Mouse (Mus musculus): ENCODE results near the gene Mbd4.

Gene Mbd4

DNA sequence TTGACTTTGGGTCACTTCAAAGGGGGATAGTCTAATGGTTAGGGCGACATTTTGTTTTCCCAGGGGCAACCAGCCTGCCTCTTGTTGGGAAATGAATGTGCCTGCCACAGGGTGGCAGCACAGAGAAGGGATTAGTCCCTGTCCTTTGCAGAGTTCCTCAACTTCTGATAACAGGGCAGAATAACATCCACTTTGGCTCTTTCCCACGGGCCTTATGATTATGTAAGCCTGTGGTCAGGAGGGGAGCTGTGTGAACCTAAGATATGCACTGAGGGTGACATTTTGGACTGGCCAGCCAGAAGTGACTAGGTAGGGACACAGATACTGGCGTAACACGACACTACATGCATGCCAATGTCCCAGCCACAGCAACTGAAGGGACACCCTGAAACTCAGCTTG lies 39.1 kb downstream of the Mbd4 start:
- DNase-seq (ENCODE audit: low spot score in 2 of 2): peak; percentile 37 to 63

DNA sequence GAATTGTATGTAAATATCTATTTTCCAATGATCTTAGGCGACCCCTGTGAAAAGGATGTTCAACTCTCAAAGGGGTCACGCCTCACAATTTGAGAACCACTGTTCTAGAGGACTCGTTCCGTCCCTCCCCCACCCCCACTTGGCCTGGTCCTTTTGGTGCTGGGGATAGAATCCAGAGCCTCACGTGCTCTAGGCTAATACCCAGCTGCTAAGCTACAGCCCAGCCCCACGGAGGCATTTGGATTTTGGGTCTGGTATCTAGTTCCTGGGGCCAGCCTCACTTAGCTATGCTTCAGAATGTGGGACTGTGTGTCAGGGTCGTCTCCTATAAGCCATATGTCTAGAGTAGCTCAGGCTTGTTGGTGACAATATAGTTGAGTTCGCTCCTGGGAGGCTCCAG lies 41.6 kb downstream of the Mbd4 start:
- no peak for DNase-seq (ENCODE audit: low spot score in 2 of 2)

DNA sequence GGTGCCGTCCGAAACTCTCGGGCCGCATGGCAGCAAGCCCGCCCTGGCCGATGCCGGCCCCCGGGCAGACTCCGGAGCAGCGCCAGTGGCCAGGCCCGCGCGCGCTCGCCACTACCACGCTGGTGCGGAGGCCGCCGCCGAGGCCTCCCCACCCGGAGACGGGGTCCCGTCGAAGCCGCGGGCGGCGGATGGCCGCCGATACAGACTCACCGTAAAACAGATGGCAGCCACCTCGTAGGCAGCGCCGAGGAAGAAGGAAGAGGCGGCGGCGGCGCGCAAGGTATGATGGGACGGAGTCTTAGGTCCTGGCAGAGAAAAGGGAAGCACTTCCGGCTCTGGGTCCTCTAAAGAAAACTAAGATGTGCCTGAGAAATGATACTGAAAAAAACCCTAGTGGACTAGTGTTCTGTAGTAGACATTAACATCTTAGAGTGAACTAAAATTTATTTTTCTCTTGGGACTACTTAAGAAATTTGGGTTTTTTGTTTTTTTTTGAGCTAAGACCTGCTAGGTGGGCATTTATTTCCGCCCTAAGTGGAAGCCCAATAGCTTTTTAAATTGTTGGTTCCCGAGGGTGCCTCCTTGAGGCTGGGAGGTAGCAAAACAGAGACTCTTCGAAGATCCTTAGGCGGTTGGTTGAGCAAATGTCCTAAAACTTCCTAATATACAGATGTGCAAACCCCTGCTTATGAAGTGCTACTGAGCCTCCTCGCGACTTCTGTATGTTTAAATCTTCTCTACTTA lies 44.5 kb downstream of the Mbd4 start, which contains the start of gene Rpl32:
TSS of gene Rpl32 (minus strand) at position 260 of the 744 bp plus-strand sequence.
- DNase-seq (ENCODE audit: low spot score in 2 of 2): peak; percentile 87 to 92

DNA sequence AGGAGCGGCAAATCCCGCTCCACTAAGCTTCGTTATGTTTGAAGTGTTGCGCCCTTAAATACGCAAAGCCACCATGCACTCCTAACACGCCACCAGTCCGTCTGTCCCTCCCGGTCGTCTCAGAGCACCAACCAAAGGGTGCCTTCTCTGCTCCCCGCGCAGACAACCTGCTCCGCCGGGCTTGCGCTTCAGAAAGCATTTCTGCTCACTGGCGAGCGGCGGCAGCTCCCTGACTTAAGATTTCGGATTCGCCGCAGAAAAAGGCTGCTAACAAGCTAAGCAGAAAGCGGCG lies 45.0 kb downstream of the Mbd4 start:
- no peak for DNase-seq (ENCODE audit: low spot score in 2 of 2)

DNA sequence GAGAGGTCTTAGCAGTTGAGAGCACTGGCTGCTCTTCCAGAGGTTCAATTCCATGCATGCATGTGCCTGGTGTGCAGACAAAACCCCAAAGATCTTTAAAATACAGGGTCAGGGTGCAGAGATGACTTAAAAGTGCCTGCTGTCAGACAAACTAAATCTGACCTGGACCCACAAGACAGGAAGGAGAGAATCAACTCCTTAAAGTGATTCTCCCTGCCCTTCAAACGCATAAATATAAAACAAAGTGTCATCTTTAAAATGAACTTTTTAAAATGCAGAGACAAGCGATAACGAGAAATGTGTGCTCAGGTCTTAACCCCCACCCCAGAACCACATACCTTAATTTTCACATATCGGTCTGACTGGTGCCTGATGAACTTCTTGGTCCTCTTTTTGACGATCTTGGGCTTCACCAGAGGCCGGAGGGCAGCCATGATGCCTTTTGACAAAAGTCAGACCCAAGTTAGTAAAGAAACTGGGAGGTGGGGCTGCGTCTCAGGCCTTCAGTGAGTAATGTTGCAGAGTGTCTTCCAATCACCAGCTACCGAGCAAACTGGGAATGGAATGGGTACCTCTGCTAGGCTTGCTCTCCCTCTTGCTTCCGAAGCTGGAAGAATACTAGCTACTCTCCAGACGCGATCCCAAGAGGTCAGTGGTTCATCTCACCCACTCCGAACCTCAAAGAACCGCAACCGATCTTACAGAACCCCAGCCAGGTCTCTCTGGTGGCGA lies 45.5 kb downstream of the Mbd4 start:
- DNase-seq (ENCODE audit: low spot score in 2 of 2): no peak

DNA sequence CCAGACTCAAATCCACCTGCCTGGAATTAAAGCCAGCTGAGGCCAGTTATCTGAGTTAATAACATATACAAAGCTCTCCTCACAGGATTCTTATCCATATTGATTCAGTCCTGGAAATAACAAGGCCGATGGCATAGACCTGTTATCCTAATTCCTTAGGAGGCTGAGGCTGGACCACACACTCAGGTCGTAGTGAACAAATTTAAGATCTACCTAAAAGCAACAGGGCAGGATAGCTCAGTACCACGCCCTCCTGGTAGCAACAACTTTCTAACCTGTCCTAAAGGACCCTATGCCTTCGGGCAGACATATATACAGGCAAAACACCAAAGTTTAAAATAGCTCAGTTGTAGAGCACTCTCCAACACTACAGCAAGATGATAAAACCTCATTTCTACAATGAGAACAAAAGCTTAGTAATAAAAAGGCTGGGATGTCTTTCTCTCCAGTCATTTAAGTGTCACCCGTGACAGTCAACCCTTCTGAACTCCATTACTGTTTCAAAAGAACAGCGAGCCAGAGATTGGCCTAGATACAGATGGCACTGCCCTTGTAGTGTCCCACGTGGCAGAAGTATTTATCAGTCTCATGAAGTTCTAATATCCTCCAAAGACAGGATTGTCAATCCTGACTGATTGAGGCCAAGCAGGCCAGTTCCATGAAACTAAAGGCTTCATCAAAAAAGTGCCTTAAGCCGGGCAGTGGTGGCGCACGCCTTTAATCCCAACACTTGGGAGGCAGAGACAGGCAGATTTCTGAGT lies 48.6 kb downstream of the Mbd4 start:
- no peak for DNase-seq (ENCODE audit: low spot score in 2 of 2)

DNA sequence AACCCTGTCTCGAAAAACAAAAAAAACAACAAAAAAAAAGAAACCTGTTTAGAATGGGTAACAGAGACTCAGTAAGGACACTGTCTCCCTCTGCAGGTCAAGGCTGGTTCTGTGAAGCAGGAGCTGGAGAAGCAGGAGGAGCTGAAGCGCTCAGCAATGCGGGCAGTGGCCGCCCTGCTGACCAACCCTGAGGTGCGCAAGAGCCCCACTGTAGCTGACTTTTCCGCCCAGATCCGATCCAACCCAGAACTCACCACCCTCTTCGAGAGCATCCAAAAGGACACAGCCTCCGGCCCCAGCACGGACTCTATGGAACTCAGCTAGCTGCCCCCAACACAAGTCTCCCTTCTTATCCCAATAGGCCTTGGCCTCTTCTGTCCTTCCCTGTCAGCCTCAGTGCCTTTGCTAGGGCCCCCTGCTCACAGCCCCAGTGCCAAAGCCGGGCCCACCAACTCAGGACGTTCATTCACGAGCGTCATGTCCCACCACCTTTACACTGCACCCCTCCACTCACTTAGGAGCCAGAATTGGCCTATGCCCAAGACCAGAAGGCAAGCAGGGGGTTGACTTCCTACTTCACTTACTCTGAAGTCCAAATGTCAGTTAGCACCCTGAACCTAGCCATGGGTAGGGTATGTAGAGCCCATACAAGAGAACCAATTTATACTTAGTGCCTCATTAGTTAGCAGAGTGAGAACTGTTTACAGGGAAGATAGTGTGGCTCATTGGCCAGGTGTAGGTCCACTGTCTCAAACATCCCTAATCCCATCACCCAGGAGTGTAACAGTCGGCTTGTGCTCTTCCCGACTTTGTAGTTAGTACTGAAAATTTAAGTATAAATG lies 49.4 kb downstream of the Mbd4 start:
- DNase-seq (ENCODE audit: low spot score in 2 of 2): peak; percentile 65 to 84

DNA sequence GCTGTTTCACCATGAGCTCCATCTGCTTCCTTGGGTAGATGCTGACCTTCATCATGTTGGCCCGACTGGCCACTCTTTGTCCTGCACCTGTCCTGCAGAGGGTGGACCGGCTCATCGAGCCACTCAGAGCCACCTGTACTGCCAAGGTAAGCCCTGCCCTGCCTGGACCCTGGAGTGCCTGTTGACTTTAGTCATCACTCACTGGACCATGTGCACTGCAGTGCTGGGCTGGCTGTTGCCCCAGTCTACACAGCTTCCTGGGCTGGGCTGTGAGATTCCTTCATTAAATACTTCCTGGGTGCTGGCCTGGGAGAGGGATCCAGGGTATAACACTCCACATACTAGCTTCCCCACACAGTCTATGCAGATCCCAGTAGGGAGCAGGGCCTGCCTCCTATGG lies 51.4 kb downstream of the Mbd4 start:
- no peak for DNase-seq (ENCODE audit: low spot score in 2 of 2)

DNA sequence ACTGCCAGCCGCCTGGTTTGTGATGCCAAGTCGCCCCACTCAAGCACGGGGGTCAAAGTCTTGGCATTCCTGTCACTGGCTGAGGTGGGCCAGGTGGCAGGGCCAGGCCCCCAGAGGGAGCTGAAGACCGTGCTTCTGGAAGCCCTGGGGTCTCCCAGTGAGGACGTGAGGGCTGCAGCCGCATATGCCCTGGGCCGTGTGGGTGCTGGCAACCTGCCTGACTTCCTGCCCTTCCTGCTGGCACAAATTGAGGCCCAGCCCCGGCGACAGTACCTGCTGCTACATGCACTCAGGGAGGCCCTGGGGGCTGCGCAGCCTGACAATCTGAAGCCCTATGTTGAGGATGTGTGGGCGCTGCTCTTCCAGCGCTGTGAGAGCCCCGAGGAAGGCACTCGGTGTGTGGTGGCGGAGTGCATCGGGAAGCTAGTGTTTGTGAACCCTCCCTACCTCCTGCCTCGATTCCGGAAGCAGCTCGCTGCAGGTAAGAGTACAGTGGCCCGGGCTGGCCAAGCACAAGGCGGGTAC lies 60.4 kb downstream of the Mbd4 start:
- no peak for DNase-seq (ENCODE audit: low spot score in 2 of 2)

DNA sequence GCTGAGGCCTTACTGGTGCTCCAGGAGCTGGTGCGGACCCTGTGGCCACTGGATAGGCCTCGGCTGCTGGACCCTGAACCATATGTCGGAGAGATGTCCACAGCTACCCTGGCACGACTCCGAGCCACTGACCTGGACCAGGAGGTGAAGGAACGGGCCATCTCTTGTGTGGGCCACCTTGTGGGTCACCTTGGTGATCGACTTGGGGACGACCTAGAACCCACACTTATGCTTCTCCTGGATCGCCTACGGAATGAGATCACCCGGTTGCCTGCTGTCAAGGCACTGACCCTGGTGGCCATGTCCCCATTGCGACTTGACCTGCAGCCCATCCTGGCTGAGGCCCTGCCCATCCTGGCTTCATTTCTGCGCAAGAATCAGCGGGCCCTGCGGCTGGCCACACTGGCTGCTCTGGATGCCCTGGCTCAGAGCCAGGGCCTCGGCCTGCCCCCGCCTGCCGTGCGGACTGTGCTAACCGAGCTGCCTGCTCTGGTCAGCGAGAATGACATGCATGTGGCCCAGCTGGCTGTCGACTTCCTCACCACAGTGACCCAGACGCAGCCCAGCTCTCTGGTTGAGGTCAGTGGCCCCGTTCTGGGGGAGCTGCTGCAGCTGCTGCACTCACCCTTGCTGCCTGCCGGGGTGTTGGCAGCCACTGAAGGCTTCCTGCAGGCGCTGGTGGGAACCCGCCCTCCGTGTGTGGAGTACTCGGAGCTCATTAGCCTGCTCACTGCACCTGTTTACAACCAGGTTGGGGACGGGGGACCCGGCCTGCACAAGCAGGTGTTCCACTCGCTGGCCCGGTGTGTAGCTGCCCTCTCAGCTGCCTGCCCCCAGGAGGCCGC lies 61.1 kb downstream of the Mbd4 start:
- DNase-seq (ENCODE audit: low spot score in 2 of 2): no peak

DNA sequence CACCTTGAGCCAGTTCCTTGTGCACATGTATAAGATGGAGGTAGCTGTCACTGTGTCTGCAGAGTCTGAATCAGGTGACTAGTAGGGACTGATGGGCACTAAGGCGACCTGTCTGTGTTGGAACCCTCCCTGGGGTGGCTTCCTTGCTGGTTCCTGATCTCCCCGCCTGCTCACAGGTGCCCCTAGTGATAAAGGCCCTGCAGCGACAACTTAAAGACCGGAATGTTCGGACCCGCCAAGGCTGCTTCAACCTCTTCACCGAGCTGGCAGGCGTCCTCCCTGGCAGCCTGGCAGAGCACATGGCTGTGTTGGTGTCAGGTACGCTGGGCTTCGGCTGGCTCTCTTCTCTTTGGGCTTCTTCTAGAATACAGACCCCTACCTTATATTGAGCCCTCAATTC lies 62.2 kb downstream of the Mbd4 start:
- no peak for DNase-seq (ENCODE audit: low spot score in 2 of 2)
